Mouse (Mus musculus): ENCODE results near the gene Ankrd17. TPM values are rescaled to one million over a fixed set of nuclear protein-coding genes. Genes with fewer than 3 reads are reported as not detected.
"Not testable (repeated sequence)": the region's sequence is repeated elsewhere in the genome, so short reads cannot be mapped to it uniquely, and the experiment has no call there.

Ankrd17 gene
- polyA plus RNA-seq, 1 experiment from 2014 or later, result 27.7 TPM

DNA sequence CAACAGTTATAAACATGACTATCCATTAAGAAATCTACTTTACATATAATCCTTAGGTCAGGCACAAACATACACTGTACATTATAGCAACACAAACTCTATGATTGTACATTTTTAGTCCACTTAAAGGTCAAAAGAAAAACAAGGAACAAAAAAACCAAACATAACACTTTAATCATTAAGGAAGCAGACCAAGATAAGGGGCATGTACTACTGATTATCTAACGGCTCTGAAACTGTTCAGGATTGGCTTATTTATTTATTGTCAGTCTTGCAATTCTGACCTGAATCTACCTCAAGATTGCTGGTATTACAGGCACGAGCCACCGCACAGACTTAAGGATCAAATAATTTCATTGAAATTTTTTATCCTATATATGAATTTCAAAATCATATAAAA, 87.0 kb downstream of the Ankrd17 start:
- Histone ChIP-seq H3K9me3 (ENCODE audit: control insufficient read depth, low read length) (no peaks in the 10 kb centered on the region), H3K4me2 (no peak overlapping the region), H3K27ac (ENCODE audit: low read depth, low read length) (no peak overlapping the region), H3K4me1 (ENCODE audit: control insufficient read depth, insufficient read depth, low read length) (no peaks in the 10 kb centered on the region), H3K27me3 (ENCODE audit: control insufficient read depth, insufficient read depth, low read length) (no peaks in the 10 kb centered on the region), H3K4me3 (ENCODE audit: low read depth, low read length) (no peak overlapping the region), H3K36me3 (ENCODE audit: control insufficient read depth, insufficient read depth, low read length) (0 out of 2 replicates have a peak, but pooled peaks cover 3% of the 10 kb centered on the region), H3K9ac (ENCODE audit: low read length) (no peak overlapping the region)
- 93% methylated on average over 3 of the region's 3 CpGs for WGBS
- DNase-seq (ENCODE audit: low spot score, missing footprints) (no peak), ATAC-seq (ENCODE audit: low FRiP score) (no peak)

DNA sequence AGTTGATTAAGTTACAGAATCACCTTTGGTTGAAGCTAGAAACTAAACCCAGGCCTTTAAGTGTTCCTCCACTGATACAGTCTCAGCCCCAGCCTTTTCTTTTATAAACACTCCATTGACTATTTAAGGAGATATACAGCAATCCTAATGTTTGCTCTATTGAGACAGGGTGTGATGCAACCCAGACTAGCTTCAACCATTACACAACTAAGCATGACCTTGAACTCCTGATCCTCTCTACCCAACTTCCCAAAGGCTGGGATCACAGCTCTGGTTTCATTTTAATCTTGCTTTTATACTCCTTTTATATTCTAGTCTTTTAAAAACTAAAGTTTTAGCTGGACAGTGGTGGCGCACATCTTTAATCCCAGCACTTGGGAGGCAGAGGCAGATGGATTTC, 88.9 kb downstream of the Ankrd17 start:
- DNase-seq (ENCODE audit: low spot score, missing footprints), result no peak
- WGBS, result 94% methylated on average over 1 of the region's 1 CpGs
- H3K4me3 ChIP-seq (ENCODE audit: low read depth, low read length), result no peak overlapping the region
- H3K27me3 ChIP-seq (ENCODE audit: control insufficient read depth, insufficient read depth, low read length), result no peaks in the 10 kb centered on the region
- H3K27ac ChIP-seq (ENCODE audit: low read depth, low read length), result no peak overlapping the region
- no peak overlapping the region for H3K9ac ChIP-seq (ENCODE audit: low read length)
- 0 out of 2 replicates have a peak, but pooled peaks cover 3% of the 10 kb centered on the region for H3K36me3 ChIP-seq (ENCODE audit: control insufficient read depth, insufficient read depth, low read length)
- H3K4me2 ChIP-seq, result no peak overlapping the region
- no peaks in the 10 kb centered on the region for H3K9me3 ChIP-seq (ENCODE audit: control insufficient read depth, low read length)
- no peak for ATAC-seq (ENCODE audit: low FRiP score)
- H3K4me1 ChIP-seq (ENCODE audit: control insufficient read depth, insufficient read depth, low read length), result no peaks in the 10 kb centered on the region

DNA sequence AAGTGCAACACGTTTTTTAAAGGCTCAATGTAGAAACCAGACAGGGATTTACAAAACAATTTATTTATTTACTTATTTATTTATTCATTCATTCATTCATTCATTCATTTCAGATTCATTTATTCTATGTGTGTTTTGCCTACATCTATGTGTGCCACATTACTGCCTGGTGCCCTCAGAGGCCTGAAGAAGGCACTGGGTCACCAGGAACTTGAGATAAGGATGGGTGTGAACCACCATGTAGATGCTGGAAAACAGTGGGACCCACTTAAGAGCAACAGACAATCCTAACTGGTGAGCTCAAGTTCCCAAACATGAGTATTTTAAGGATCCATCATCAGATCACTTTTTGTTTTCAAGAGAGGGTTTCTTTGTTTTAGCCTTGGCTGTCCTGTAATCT, 91.6 kb downstream of the Ankrd17 start:
- 90% methylated on average over 1 of the region's 1 CpGs for WGBS
- Histone ChIP-seq H3K9ac (ENCODE audit: low read length) (no peak overlapping the region), H3K4me1 (ENCODE audit: control insufficient read depth, insufficient read depth, low read length) (no peaks in the 10 kb centered on the region), H3K4me3 (ENCODE audit: low read depth, low read length) (no peak overlapping the region), H3K9me3 (ENCODE audit: control insufficient read depth, low read length) (no peaks in the 10 kb centered on the region), H3K27ac (ENCODE audit: low read depth, low read length) (no peak overlapping the region), H3K36me3 (ENCODE audit: control insufficient read depth, insufficient read depth, low read length) (0 out of 2 replicates have a peak, but pooled peaks cover 3% of the 10 kb centered on the region), H3K27me3 (ENCODE audit: control insufficient read depth, insufficient read depth, low read length) (no peaks in the 10 kb centered on the region), H3K4me2 (no peak overlapping the region)
- DNase-seq (ENCODE audit: low spot score, missing footprints) (no peak), ATAC-seq (ENCODE audit: low FRiP score) (no peak)

- peaks cover 11% of the 10 kb centered on the region for H3K36me3 ChIP-seq (ENCODE audit: control insufficient read depth, insufficient read depth, low read length)
- not testable (repeated sequence) for H3K9me3 ChIP-seq (ENCODE audit: control insufficient read depth, low read length); ATAC-seq (ENCODE audit: low FRiP score); H3K4me2 ChIP-seq; H3K27me3 ChIP-seq (ENCODE audit: control insufficient read depth, insufficient read depth, low read length); H3K4me1 ChIP-seq (ENCODE audit: control insufficient read depth, insufficient read depth, low read length); H3K27ac ChIP-seq (ENCODE audit: low read depth, low read length); H3K9ac ChIP-seq (ENCODE audit: low read length); DNase-seq (ENCODE audit: low spot score, missing footprints); H3K4me3 ChIP-seq (ENCODE audit: low read depth, low read length)
- whole genome bisulfite sequencing, result 89% methylated on average over 2 of the region's 2 CpGs
Measured at GRCm38 (mm10) chr5:90262230-90262629, 104.1 kb downstream of the Ankrd17 start.

- Histone ChIP-seq H3K9ac (ENCODE audit: low read length) (no peak overlapping the region), H3K27ac (ENCODE audit: low read depth, low read length) (no peak overlapping the region), H3K9me3 (ENCODE audit: control insufficient read depth, low read length) (no peaks in the 10 kb centered on the region), H3K4me1 (ENCODE audit: control insufficient read depth, insufficient read depth, low read length) (no peaks in the 10 kb centered on the region), H3K4me3 (ENCODE audit: low read depth, low read length) (no peak overlapping the region), H3K27me3 (ENCODE audit: control insufficient read depth, insufficient read depth, low read length) (no peaks in the 10 kb centered on the region), H3K4me2 (no peak overlapping the region), H3K36me3 (ENCODE audit: control insufficient read depth, insufficient read depth, low read length) (peaks cover 15% of the 10 kb centered on the region)
- no peak for DNase-seq (ENCODE audit: low spot score, missing footprints)
- ATAC-seq (ENCODE audit: low FRiP score), result no peak
- 97% methylated on average over 3 of the region's 3 CpGs for WGBS
Measured at GRCm38 (mm10) chr5:90257023-90257422, 109.4 kb downstream of the Ankrd17 start.

DNA sequence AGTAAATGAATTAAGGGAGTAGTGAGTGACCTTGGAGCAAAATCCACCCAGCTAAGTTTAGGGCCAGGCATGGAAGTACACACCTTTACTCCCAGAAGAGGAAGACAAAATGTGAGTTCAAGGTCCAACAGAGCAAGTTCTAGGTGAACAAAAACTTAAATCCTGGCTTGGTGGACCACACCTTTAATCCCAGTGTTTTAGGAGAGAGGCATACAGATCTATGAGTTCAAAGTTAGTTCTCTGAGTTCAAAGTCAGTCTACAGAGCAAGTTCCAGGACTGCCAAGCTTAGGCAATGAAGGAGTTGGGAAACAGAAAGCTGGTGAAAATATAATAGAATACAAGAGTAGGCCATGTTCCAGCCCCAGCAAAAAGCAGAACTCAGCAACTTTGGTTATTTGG, 118.9 kb downstream of the Ankrd17 start:
- DNase-seq (ENCODE audit: low spot score, missing footprints) (no peak), ATAC-seq (ENCODE audit: low FRiP score) (no peak)
- H3K36me3 ChIP-seq (ENCODE audit: control insufficient read depth, insufficient read depth, low read length), result peaks cover 32% of the 10 kb centered on the region
- H3K9me3 ChIP-seq (ENCODE audit: control insufficient read depth, low read length), result no peaks in the 10 kb centered on the region
- no peak overlapping the region for H3K9ac ChIP-seq (ENCODE audit: low read length)
- no peak overlapping the region for H3K4me3 ChIP-seq (ENCODE audit: low read depth, low read length)
- no peak overlapping the region for H3K4me2 ChIP-seq
- no peaks in the 10 kb centered on the region for H3K27me3 ChIP-seq (ENCODE audit: control insufficient read depth, insufficient read depth, low read length)
- H3K4me1 ChIP-seq (ENCODE audit: control insufficient read depth, insufficient read depth, low read length), result no peaks in the 10 kb centered on the region
- no peak overlapping the region for H3K27ac ChIP-seq (ENCODE audit: low read depth, low read length)

DNA sequence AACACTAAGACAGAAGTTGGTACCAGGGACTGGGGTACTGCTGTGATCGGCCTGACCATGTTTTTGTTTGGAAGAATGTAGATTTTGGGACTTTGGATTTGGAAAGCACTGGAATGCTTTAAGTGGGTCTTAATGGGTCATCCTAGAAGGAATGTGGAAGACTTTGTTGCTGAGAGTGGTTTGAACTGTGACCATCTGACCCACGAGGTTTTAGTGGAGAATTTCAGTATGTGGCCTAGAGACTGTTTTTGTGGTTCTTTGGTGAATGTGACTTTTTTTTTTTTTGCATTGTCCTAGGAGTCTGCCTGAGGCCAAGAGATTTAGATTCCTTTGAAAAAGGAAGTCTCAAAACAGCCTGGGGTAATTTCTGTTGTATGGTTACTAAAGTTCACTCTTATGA, 119.4 kb downstream of the Ankrd17 start:
- Histone ChIP-seq H3K36me3 (ENCODE audit: control insufficient read depth, insufficient read depth, low read length) (peaks cover 32% of the 10 kb centered on the region), H3K9me3 (ENCODE audit: control insufficient read depth, low read length) (no peaks in the 10 kb centered on the region), H3K27me3 (ENCODE audit: control insufficient read depth, insufficient read depth, low read length) (no peaks in the 10 kb centered on the region), H3K4me1 (ENCODE audit: control insufficient read depth, insufficient read depth, low read length) (no peaks in the 10 kb centered on the region), H3K4me3 (ENCODE audit: low read depth, low read length) (no peak overlapping the region), H3K4me2 (no peak overlapping the region), H3K9ac (ENCODE audit: low read length) (no peak overlapping the region), H3K27ac (ENCODE audit: low read depth, low read length) (no peak overlapping the region)
- ATAC-seq (ENCODE audit: low FRiP score) (no peak), DNase-seq (ENCODE audit: low spot score, missing footprints) (no peak)
- WGBS, result 81% methylated on average over 2 of the region's 2 CpGs

- peaks cover 28% of the 10 kb centered on the region for H3K36me3 ChIP-seq (ENCODE audit: control insufficient read depth, insufficient read depth, low read length)
- H3K9me3 ChIP-seq (ENCODE audit: control insufficient read depth, low read length), result no peaks in the 10 kb centered on the region
- H3K4me1 ChIP-seq (ENCODE audit: control insufficient read depth, insufficient read depth, low read length), result no peaks in the 10 kb centered on the region
- H3K27me3 ChIP-seq (ENCODE audit: control insufficient read depth, insufficient read depth, low read length), result no peaks in the 10 kb centered on the region
- no peak overlapping the region for H3K4me2 ChIP-seq
- ATAC-seq (ENCODE audit: low FRiP score) (no peak), DNase-seq (ENCODE audit: low spot score, missing footprints) (no peak)
- WGBS, result 84% methylated on average over 4 of the region's 4 CpGs
- no peak overlapping the region for H3K27ac ChIP-seq (ENCODE audit: low read depth, low read length)
- H3K9ac ChIP-seq (ENCODE audit: low read length), result no peak overlapping the region
- no peak overlapping the region for H3K4me3 ChIP-seq (ENCODE audit: low read depth, low read length)
Measured at GRCm38 (mm10) chr5:90246567-90246966, 119.8 kb downstream of the Ankrd17 start.

DNA sequence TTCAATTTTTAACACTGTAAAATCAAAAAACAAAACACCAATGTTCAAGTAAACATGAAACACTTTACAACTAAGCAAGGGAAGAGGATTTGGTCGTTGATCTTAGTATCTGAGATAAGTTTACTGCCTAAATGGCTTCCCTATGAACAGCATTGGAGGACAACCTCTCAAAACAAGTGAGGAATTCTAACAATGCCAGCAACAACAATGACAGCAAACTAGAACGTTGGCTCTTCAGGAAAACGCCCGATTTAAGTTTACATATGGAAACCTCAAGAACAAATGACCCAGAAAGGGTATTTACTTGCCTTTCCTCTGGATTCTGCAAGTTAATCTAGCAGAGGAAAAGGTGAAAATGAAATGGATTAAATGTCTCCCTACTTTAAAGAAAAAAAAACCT, 121.0 kb downstream of the Ankrd17 start:
- DNase-seq (ENCODE audit: low spot score, missing footprints) (no peak), ATAC-seq (ENCODE audit: low FRiP score) (no peak)
- Histone ChIP-seq H3K9ac (ENCODE audit: low read length) (no peak overlapping the region), H3K9me3 (ENCODE audit: control insufficient read depth, low read length) (no peaks in the 10 kb centered on the region), H3K27ac (ENCODE audit: low read depth, low read length) (no peak overlapping the region), H3K4me3 (ENCODE audit: low read depth, low read length) (no peak overlapping the region), H3K27me3 (ENCODE audit: control insufficient read depth, insufficient read depth, low read length) (no peaks in the 10 kb centered on the region), H3K4me1 (ENCODE audit: control insufficient read depth, insufficient read depth, low read length) (no peaks in the 10 kb centered on the region), H3K4me2 (no peak overlapping the region), H3K36me3 (ENCODE audit: control insufficient read depth, insufficient read depth, low read length) (peaks cover 25% of the 10 kb centered on the region)
- 73% methylated on average over 4 of the region's 4 CpGs for WGBS

GRCm38 (mm10) chr5:90235217-90235616, 131.2 kb downstream of the Ankrd17 start:
- H3K4me3 ChIP-seq (ENCODE audit: low read depth, low read length), result no peak overlapping the region
- H3K9me3 ChIP-seq (ENCODE audit: control insufficient read depth, low read length), result no peaks in the 10 kb centered on the region
- peaks cover 13% of the 10 kb centered on the region for H3K36me3 ChIP-seq (ENCODE audit: control insufficient read depth, insufficient read depth, low read length)
- no peaks in the 10 kb centered on the region for H3K27me3 ChIP-seq (ENCODE audit: control insufficient read depth, insufficient read depth, low read length)
- H3K9ac ChIP-seq (ENCODE audit: low read length), result no peak overlapping the region
- no peak overlapping the region for H3K4me2 ChIP-seq
- no peaks in the 10 kb centered on the region for H3K4me1 ChIP-seq (ENCODE audit: control insufficient read depth, insufficient read depth, low read length)
- ATAC-seq (ENCODE audit: low FRiP score) (no peak), DNase-seq (ENCODE audit: low spot score, missing footprints) (no peak)
- 97% methylated on average over 8 of the region's 8 CpGs for WGBS
- no peak overlapping the region for H3K27ac ChIP-seq (ENCODE audit: low read depth, low read length)
